Mouse (Mus musculus): ENCODE data around the gene Ankrd28. TPM values are rescaled to one million over a fixed set of nuclear protein-coding genes. Genes with fewer than 3 reads are reported as not detected.
"Not testable (repeated sequence)": the region's sequence is repeated elsewhere in the genome, so short reads cannot be mapped to it uniquely, and the experiment has no call there.

The Ankrd28 gene
- total RNA-seq (2021) = 10 to 100 TPM; 46.5 to 57.0 TPM

GRCm38 (mm10) chr14:31830571-31831369 lies at the start of gene Ankrd28:
Gene Ankrd28 (minus strand): TSS chr14:31830651.
- peak; percentile 79 to 93 for DNase-seq (ENCODE audit: extremely low spot score in 1 of 2, low spot score in 1 of 2)

- no peak for DNase-seq (ENCODE audit: extremely low spot score in 1 of 2, low spot score in 1 of 2)
These were observed 49.0 kb upstream of the Ankrd28 start for GRCm38 (mm10) chr14:31879456-31879855.

- no peak for DNase-seq (ENCODE audit: extremely low spot score in 1 of 2, low spot score in 1 of 2)
These were observed 41.7 kb upstream of the Ankrd28 start for GRCm38 (mm10) chr14:31872130-31872529.

GRCm38 (mm10) chr14:31870436-31870835 lies 40.0 kb upstream of the Ankrd28 start:
- no peak for DNase-seq (ENCODE audit: extremely low spot score in 1 of 2, low spot score in 1 of 2)

GRCm38 (mm10) chr14:31868591-31868990 lies 38.1 kb upstream of the Ankrd28 start:
- no peak for DNase-seq (ENCODE audit: extremely low spot score in 1 of 2, low spot score in 1 of 2)

- not testable (repeated sequence) for DNase-seq (ENCODE audit: extremely low spot score in 1 of 2, low spot score in 1 of 2)
These were observed 35.9 kb upstream of the Ankrd28 start for GRCm38 (mm10) chr14:31866366-31866765.

- no peak for DNase-seq (ENCODE audit: extremely low spot score in 1 of 2, low spot score in 1 of 2)
These were observed 28.2 kb upstream of the Ankrd28 start for GRCm38 (mm10) chr14:31858679-31859078.

GRCm38 (mm10) chr14:31857096-31857975 lies 26.9 kb upstream of the Ankrd28 start:
- no peak for DNase-seq (ENCODE audit: extremely low spot score in 1 of 2, low spot score in 1 of 2)

- no peak for DNase-seq (ENCODE audit: extremely low spot score in 1 of 2, low spot score in 1 of 2)
These were observed 25.6 kb upstream of the Ankrd28 start for GRCm38 (mm10) chr14:31856007-31856406.

GRCm38 (mm10) chr14:31854667-31855066 lies 24.2 kb upstream of the Ankrd28 start:
- no peak for DNase-seq (ENCODE audit: extremely low spot score in 1 of 2, low spot score in 1 of 2)

GRCm38 (mm10) chr14:31843571-31843970 lies 13.1 kb upstream of the Ankrd28 start:
- DNase-seq (ENCODE audit: extremely low spot score in 1 of 2, low spot score in 1 of 2) = no peak

GRCm38 (mm10) chr14:31832022-31832421 lies 1.6 kb upstream of the Ankrd28 start:
- DNase-seq (ENCODE audit: extremely low spot score in 1 of 2, low spot score in 1 of 2) = no peak

GRCm38 (mm10) chr14:31831370-31831712 lies 890 bp upstream of the Ankrd28 start:
- peak; percentile 24 for DNase-seq (ENCODE audit: extremely low spot score in 1 of 2, low spot score in 1 of 2)

GRCm38 (mm10) chr14:31829761-31830562 lies 489 bp downstream of the Ankrd28 start:
- peak; percentile 32 to 48 for DNase-seq (ENCODE audit: extremely low spot score in 1 of 2, low spot score in 1 of 2)

GRCm38 (mm10) chr14:31827221-31827620 lies 3.2 kb downstream of the Ankrd28 start:
- DNase-seq (ENCODE audit: extremely low spot score in 1 of 2, low spot score in 1 of 2) = no peak

GRCm38 (mm10) chr14:31809942-31810341 lies 20.5 kb downstream of the Ankrd28 start:
- no peak for DNase-seq (ENCODE audit: extremely low spot score in 1 of 2, low spot score in 1 of 2)

GRCm38 (mm10) chr14:31803791-31804190 lies 26.7 kb downstream of the Ankrd28 start:
- DNase-seq (ENCODE audit: extremely low spot score in 1 of 2, low spot score in 1 of 2) = no peak

GRCm38 (mm10) chr14:31800976-31801375 lies 29.5 kb downstream of the Ankrd28 start:
- no peak for DNase-seq (ENCODE audit: extremely low spot score in 1 of 2, low spot score in 1 of 2)

GRCm38 (mm10) chr14:31800446-31800845 lies 30.0 kb downstream of the Ankrd28 start:
- DNase-seq (ENCODE audit: extremely low spot score in 1 of 2, low spot score in 1 of 2) = no peak

GRCm38 (mm10) chr14:31798937-31799336 lies 31.5 kb downstream of the Ankrd28 start:
- no peak for DNase-seq (ENCODE audit: extremely low spot score in 1 of 2, low spot score in 1 of 2)

GRCm38 (mm10) chr14:31795535-31795934 lies 34.9 kb downstream of the Ankrd28 start:
- DNase-seq (ENCODE audit: extremely low spot score in 1 of 2, low spot score in 1 of 2) = no peak

All from layer of hippocampus, postnatal 25 days (tissue).